11 mouse cellular contexts compared by ENCODE assay signal in genomic region chr8:3416846-3417245, GRCm38 (mm10). TPM values are rescaled to one million over a fixed set of nuclear protein-coding genes. Genes with fewer than 3 reads are reported as not detected.
DNase-seq lines count a peak whose midpoint lies in the region; ATAC-seq lines count a peak whose summit lies in the region.
"Had no signal": no experiment of that assay in that cellular context is flagged by ENCODE, and none has a peak within 500 bp of the region (broad histone marks: within the 10 kb centered on the region; RNA-seq: fewer than 3 reads in every experiment).

No protein-coding gene starts in this region.

- no peak overlapping the region for H3K9ac ChIP-seq in heart, embryonic 12.5 days
- no peak overlapping the region for H3K9ac ChIP-seq in liver, embryonic 11.5 days (ENCODE audit: low read depth, low read length)
- H3K9ac ChIP-seq in liver, embryonic 12.5 days = no peak overlapping the region
- H3K9ac ChIP-seq: forebrain, embryonic 15.5 days; neural tube, embryonic 13.5 days had no signal

- H3K4me3 ChIP-seq in heart, embryonic 12.5 days = no peak overlapping the region
- H3K4me3 ChIP-seq in liver, embryonic 11.5 days (ENCODE audit: low read depth, low read length) = no peak overlapping the region
- no peak overlapping the region for H3K4me3 ChIP-seq in liver, embryonic 12.5 days
- H3K4me3 ChIP-seq: forebrain, embryonic 15.5 days; neural tube, embryonic 13.5 days had no signal

- H3K27me3 ChIP-seq in heart, embryonic 12.5 days (replicated peaks) = no peaks in the 10 kb centered on the region
- H3K27me3 ChIP-seq in liver, embryonic 11.5 days (replicated peaks; ENCODE audit: control insufficient read depth, insufficient read depth, low read length) = no peaks in the 10 kb centered on the region
- H3K27me3 ChIP-seq in liver, embryonic 12.5 days (replicated peaks) = no peaks in the 10 kb centered on the region
- H3K27me3 ChIP-seq: forebrain, embryonic 15.5 days; neural tube, embryonic 13.5 days had no signal

- no peak for DNase-seq in heart, adult 11 months
- no peak for DNase-seq in liver, embryonic 11.5 days (ENCODE audit: low spot score)
- DNase-seq in embryo, embryonic 10.5 days (ENCODE audit: low spot score) = peak; percentile 50
- DNase-seq in mesoderm, embryonic 11.5 days (ENCODE audit: low read depth, low spot score) = peak; percentile 41
- no peak for DNase-seq in retina, postnatal 1 day
- DNase-seq: lung, postnatal 36 days had no signal

- H3K9me3 ChIP-seq in heart, embryonic 12.5 days (replicated peaks) = no peaks in the 10 kb centered on the region; the same call in 1 of the 2 replicates
- no peaks in the 10 kb centered on the region for H3K9me3 ChIP-seq in liver, embryonic 11.5 days (ENCODE audit: control insufficient read depth, low read length)
- H3K9me3 ChIP-seq in liver, embryonic 12.5 days (replicated peaks) = no peaks in the 10 kb centered on the region
- H3K9me3 ChIP-seq: forebrain, embryonic 15.5 days; neural tube, embryonic 13.5 days had no signal

- H3K27ac ChIP-seq in heart, embryonic 12.5 days (ENCODE audit: poor library complexity, severe bottlenecking) = peak overlapping the region; percentile 78
- H3K27ac ChIP-seq in liver, embryonic 11.5 days (ENCODE audit: low read depth, low read length) = peak overlapping the region; percentile 36
- no peak overlapping the region for H3K27ac ChIP-seq in liver, embryonic 12.5 days
- H3K27ac ChIP-seq: forebrain, embryonic 15.5 days; neural tube, embryonic 13.5 days had no signal

- H3K4me2 ChIP-seq in heart, embryonic 12.5 days = 0 out of 2 replicates have a peak overlapping the region, but pooled peaks have one; percentile 38
- peak overlapping the region; percentile 33; the same call in 1 of the 2 replicates for H3K4me2 ChIP-seq in liver, embryonic 11.5 days
- no peak overlapping the region for H3K4me2 ChIP-seq in liver, embryonic 12.5 days
- H3K4me2 ChIP-seq: forebrain, embryonic 15.5 days; neural tube, embryonic 13.5 days had no signal

- no peak for ATAC-seq in heart, embryonic 12.5 days (ENCODE audit: insufficient number of reproducible peaks, low FRiP score)
- no peak for ATAC-seq in liver, embryonic 11.5 days (replicated peaks; ENCODE audit: low FRiP score)
- ATAC-seq in liver, embryonic 12.5 days = no peak
- ATAC-seq: CD4-positive, CD25-positive, alpha-beta regulatory T cell, adult 4 months had no signal

- peaks cover 77% of the 10 kb centered on the region for H3K4me1 ChIP-seq in heart, embryonic 12.5 days (replicated peaks)
- H3K4me1 ChIP-seq in liver, embryonic 11.5 days (replicated peaks; ENCODE audit: control insufficient read depth, insufficient read depth, low read length) = peaks cover 43% of the 10 kb centered on the region
- H3K4me1 ChIP-seq in liver, embryonic 12.5 days = peaks cover 73% of the 10 kb centered on the region

- WGBS in heart, embryonic 12.5 days = 47% methylated on average over 4 of the region's 4 CpGs
- WGBS in liver, embryonic 11.5 days = 58% methylated on average over 4 of the region's 4 CpGs
- 65% methylated on average over 4 of the region's 4 CpGs for WGBS in liver, embryonic 12.5 days (ENCODE audit: insufficient replicate concordance)

- H3K36me3 ChIP-seq in heart, embryonic 12.5 days = no peaks in the 10 kb centered on the region
- H3K36me3 ChIP-seq in liver, embryonic 11.5 days (ENCODE audit: control insufficient read depth, insufficient read depth, low read length) = no peaks in the 10 kb centered on the region
- H3K36me3 ChIP-seq in liver, embryonic 12.5 days = no peaks in the 10 kb centered on the region; the same call in 1 of the 2 replicates
- H3K36me3 ChIP-seq: forebrain, embryonic 15.5 days; neural tube, embryonic 13.5 days had no signal

RNA-seq across cellular contexts. Expression of gene Arhgef18, which starts 24.0 kb away (rescaled TPM):
- polyA plus RNA-seq in heart, embryonic 12.5 days (2016; fragmentation: Nextera tagmentation; extraction: Ambion mirVana) = 7.1 and 8.2 TPM in 2 replicates
- 5.2 and 6.4 TPM in 2 replicates for polyA plus RNA-seq in liver, embryonic 11.5 days (2014; fragmentation: Nextera tagmentation; extraction: Ambion mirVana)
- 4.1 and 4.4 TPM in 2 replicates for polyA plus RNA-seq in liver, embryonic 12.5 days (2016; fragmentation: Nextera tagmentation; extraction: Ambion mirVana)

RNA-seq across cellular contexts. Expression of gene Pex11g, which starts 50.6 kb away (rescaled TPM):
- polyA plus RNA-seq in heart, embryonic 12.5 days (2016; fragmentation: Nextera tagmentation; extraction: Ambion mirVana) = 4.9 and 5.1 TPM in 2 replicates
- 3.4 and 4.3 TPM in 2 replicates for polyA plus RNA-seq in liver, embryonic 11.5 days (2014; fragmentation: Nextera tagmentation; extraction: Ambion mirVana)
- polyA plus RNA-seq in liver, embryonic 12.5 days (2016; fragmentation: Nextera tagmentation; extraction: Ambion mirVana) = 3.4 and 3.6 TPM in 2 replicates

RNA-seq across cellular contexts. Expression of gene Tex45, which starts 53.8 kb away (rescaled TPM):
- not detected in 2 replicates for polyA plus RNA-seq in heart, embryonic 12.5 days (2016; fragmentation: Nextera tagmentation; extraction: Ambion mirVana)
- polyA plus RNA-seq in liver, embryonic 11.5 days (2014; fragmentation: Nextera tagmentation; extraction: Ambion mirVana) = not detected in 2 replicates
- 0.08 TPM in 1 of 2 replicates, not detected in the other for polyA plus RNA-seq in liver, embryonic 12.5 days (2016; fragmentation: Nextera tagmentation; extraction: Ambion mirVana)
- polyA plus RNA-seq: CD4-positive, CD25-positive, alpha-beta regulatory T cell, adult 4 months had no signal

Comparison
In these comparisons a context has a peak if more than half of its experiments do, and no peak if none do; other contexts are left out.
1. DNase-seq: peak in embryo, embryonic 10.5 days (single experiment) and mesoderm, embryonic 11.5 days (single experiment); none in heart, adult 11 months (single experiment), liver, embryonic 11.5 days (single experiment) and retina, postnatal 1 day (single experiment).